Mouse (Mus musculus) heart, adult 18-20 months (tissue): ENCODE data around the gene Gm38431. TPM values are rescaled to one million over a fixed set of nuclear protein-coding genes. Genes with fewer than 3 reads are reported as not detected.

ENCODE experiments used
- microRNA-seq, 2 experiments: library from miRNA; unstranded; fragments of <30 nt; microRNA quantifications; one replicate each; pipeline ENCODE4 v1.2.0; 2022
- total RNA-seq, 2 experiments: library from RNA; stranded (reverse); gene quantifications; 2 replicates each; pipeline ENCODE4 v1.2.3; 2021

Gm38431 gene
- total RNA-seq, 2 experiments from 2014 or later, result 0.27 to 0.31 TPM

Small RNA genes lying within 50 kb of the gene (microRNA-seq; reads per million reads assigned to microRNA genes)
- gene Mir1900 (0 reads per million in 2 experiments), gene Mir7082 (0 reads per million in 2 experiments)

Other genes starting within 250 kb of the Gm38431 start
- 1 to 10 TPM; 3.9 to 4.0 TPM for gene A230050P20Rik, start 223.4 kb downstream of the Gm38431 start, total RNA-seq
- 1 to 10 TPM; 4.3 to 4.4 TPM for gene Angptl6, start 212.3 kb downstream of the Gm38431 start, total RNA-seq
- 1 to 10 TPM; 5.5 to 7.4 TPM for gene Ppan, start 203.8 kb downstream of the Gm38431 start, total RNA-seq
- gene Eif3g, start 193.4 kb downstream of the Gm38431 start, total RNA-seq, result 100 to 1,000 TPM; 114 to 116 TPM
- gene Dnmt1, start 132.1 kb downstream of the Gm38431 start, total RNA-seq, result 10 to 100 TPM; 10.3 to 12.6 TPM
- 1 to 10 TPM; 1.4 to 2.0 TPM for gene S1pr2, start 115.2 kb downstream of the Gm38431 start, total RNA-seq
- 100 to 1,000 TPM; 130 to 138 TPM for gene Mrpl4, start 89.3 kb downstream of the Gm38431 start, total RNA-seq
- gene Icam1, start 76.0 kb downstream of the Gm38431 start, total RNA-seq, result 1 to 10 TPM; 8.7 to 9.1 TPM
- 1 to 10 TPM; 1.2 to 1.3 TPM for gene Icam4, start 62.6 kb downstream of the Gm38431 start, total RNA-seq
- gene Icam5, start 59.9 kb downstream of the Gm38431 start, total RNA-seq, result not detected
- not detected for gene Zglp1, start 24.9 kb downstream of the Gm38431 start, total RNA-seq
- gene Gm49373, start 18.9 kb downstream of the Gm38431 start, total RNA-seq, result under 1 TPM; 0.30 to 0.33 TPM
- 10 to 100 TPM; 39.1 to 48.3 TPM for gene Fdx1l, start 18.4 kb downstream of the Gm38431 start, total RNA-seq
- gene Raver1, start within 50 bp of the Gm38431 start, total RNA-seq, result 10 to 100 TPM; 22.5 to 23.9 TPM
- gene Tyk2, start 39.2 kb upstream of the Gm38431 start, total RNA-seq, result 10 to 100 TPM in 1 of 2 experiments, 1 to 10 TPM in 1; 8.0 to 10.3 TPM
- 100 to 1,000 TPM; 160 to 168 TPM for gene Cdc37, start 58.0 kb upstream of the Gm38431 start, total RNA-seq
- gene Pde4a, start 73.7 kb upstream of the Gm38431 start, total RNA-seq, result 10 to 100 TPM; 52.5 to 59.1 TPM
- gene Keap1, start 147.4 kb upstream of the Gm38431 start, total RNA-seq, result 10 to 100 TPM; 43.1 to 44.5 TPM
- 1 to 10 TPM in 1 of 2 experiments, under 1 TPM in 1; 0.89 to 1.5 TPM for gene S1pr5, start 156.4 kb upstream of the Gm38431 start, total RNA-seq
- gene Atg4d, start 173.3 kb upstream of the Gm38431 start, total RNA-seq, result 100 to 1,000 TPM in 1 of 2 experiments, 10 to 100 TPM in 1; 82.0 to 101 TPM
- 10 to 100 TPM; 10.6 to 17.2 TPM for gene Kri1, start 196.0 kb upstream of the Gm38431 start, total RNA-seq
- 10 to 100 TPM; 14.3 to 15.9 TPM for gene Cdkn2d, start 199.4 kb upstream of the Gm38431 start, total RNA-seq
- not detected for gene Ap1m2, start 220.3 kb upstream of the Gm38431 start, total RNA-seq
- 10 to 100 TPM; 74.0 to 81.4 TPM for gene Slc44a2, start 228.7 kb upstream of the Gm38431 start, total RNA-seq